Mouse (Mus musculus) small intestine, adult 2 months (tissue): ENCODE results near the gene Fam120a. TPM values are rescaled to one million over a fixed set of nuclear protein-coding genes. Genes with fewer than 3 reads are reported as not detected.
A peak's percentile ranks its signal among the peaks of the same experiment; 100 is the strongest.

ENCODE experiments used
- H3K27ac ChIP-seq: fragments of 200-500 bp; 2 replicates; pipeline ENCODE4 v1.5.1; 2012; ENCODE audit warnings: low read depth, low read length, control low read depth, inconsistent platforms; ENCODE audit not compliant: insufficient read depth
- H3K27me3 ChIP-seq: fragments of 200-500 bp; 2 replicates; pipeline ENCODE4 v1.6.1; 2012; ENCODE audit warnings: mild to moderate bottlenecking, moderate library complexity, low read length, inconsistent platforms; ENCODE audit not compliant: control insufficient read depth, insufficient read depth
- H3K36me3 ChIP-seq: fragments of 200-500 bp; 2 replicates; pipeline ENCODE4 v1.6.1; 2012; ENCODE audit warnings: mild to moderate bottlenecking, low read length, control low read depth, inconsistent platforms; ENCODE audit not compliant: control insufficient read depth, insufficient read depth
- H3K4me1 ChIP-seq: fragments of 200-500 bp; 2 replicates; pipeline ENCODE4 v1.6.1; 2012; ENCODE audit warnings: low read length, inconsistent platforms, mixed read lengths; ENCODE audit not compliant: control insufficient read depth, insufficient read depth, insufficient read length
- H3K4me3 ChIP-seq: fragments of 200-500 bp; 2 replicates; pipeline ENCODE4 v1.5.1; 2012; ENCODE audit warnings: low read depth, mild to moderate bottlenecking, control low read depth, inconsistent platforms, low read length, moderate library complexity
- CTCF ChIP-seq: fragments of 200-500 bp; IDR thresholded peaks from 2 replicates; pipeline ENCODE4 v1.5.1; 2012; ENCODE audit warnings: low read depth, mild to moderate bottlenecking, control low read depth, inconsistent platforms, low read length, moderate library complexity, mixed read lengths; ENCODE audit not compliant: insufficient replicate concordance, insufficient read length; ENCODE audit errors: extremely low read depth
- POLR2A ChIP-seq: fragments of 200-500 bp; IDR thresholded peaks from 2 replicates; pipeline ENCODE4 v1.6.1; 2012; ENCODE audit warnings: low read depth, mild to moderate bottlenecking, control low read depth, inconsistent platforms, low read length, moderate library complexity
- WGBS: fragments of 180-500 bp; shearing (Covaris S2); methylation state at CpG from one replicate; pipeline ENCODE4 v1.1.7; 2018; 5-methylcytosine and 5-hydroxymethylcytosine counted together
- polyA plus RNA-seq: library from polyadenylated mRNA; depleted of rRNA; stranded (reverse); fragments of >200 nt; gene quantifications from 2 replicates; pipeline ENCODE4 v1.2.3, GENCODE M21; 2012; rRNA removed

Fam120a gene
- polyA plus RNA-seq, 1 experiment, result 80.1 TPM

DNA sequence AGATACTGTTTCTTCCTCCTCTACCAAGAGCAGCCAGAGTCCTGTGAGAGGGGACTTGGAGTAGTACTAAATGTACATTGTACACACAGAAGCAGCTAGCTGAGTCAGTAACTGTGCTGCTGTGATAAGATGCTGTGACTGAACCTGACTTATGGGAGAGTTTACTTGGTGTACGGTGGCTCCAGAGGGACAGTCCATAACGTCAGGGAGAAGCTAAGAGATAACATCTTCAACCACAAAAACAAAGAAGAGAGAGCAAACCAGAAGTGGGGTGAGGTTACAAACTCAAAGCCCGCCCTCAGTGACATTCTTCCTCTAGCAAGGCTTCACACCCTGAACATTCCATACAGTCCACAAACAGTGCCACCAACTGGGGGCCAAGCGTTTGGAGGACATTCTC lies 122.5 kb downstream of the Fam120a start:
- 51% methylated on average over 4 of the region's 4 CpGs for WGBS
- no peak overlapping the region for H3K27ac ChIP-seq
- no peaks in the 10 kb centered on the region for H3K27me3 ChIP-seq
- peaks cover 14% of the 10 kb centered on the region; the same call in 1 of the 2 replicates for H3K4me1 ChIP-seq
- no peaks in the 10 kb centered on the region for H3K36me3 ChIP-seq
- no peak overlapping the region for H3K4me3 ChIP-seq
- no peak for TF ChIP-seq POLR2A

- no peaks in the 10 kb centered on the region for H3K27me3 ChIP-seq
- no peak overlapping the region for H3K4me3 ChIP-seq
- no peaks in the 10 kb centered on the region for H3K36me3 ChIP-seq
- 68% methylated on average over 1 of the region's 1 CpGs for whole genome bisulfite sequencing
- H3K4me1 ChIP-seq, result peaks cover 14% of the 10 kb centered on the region; the same call in 1 of the 2 replicates
- H3K27ac ChIP-seq, result no peak overlapping the region
- no peak for TF ChIP-seq CTCF
- no peak for TF ChIP-seq POLR2A
Measured at GRCm38 (mm10) chr13:48843530-48843929, 124.3 kb downstream of the Fam120a start.

DNA sequence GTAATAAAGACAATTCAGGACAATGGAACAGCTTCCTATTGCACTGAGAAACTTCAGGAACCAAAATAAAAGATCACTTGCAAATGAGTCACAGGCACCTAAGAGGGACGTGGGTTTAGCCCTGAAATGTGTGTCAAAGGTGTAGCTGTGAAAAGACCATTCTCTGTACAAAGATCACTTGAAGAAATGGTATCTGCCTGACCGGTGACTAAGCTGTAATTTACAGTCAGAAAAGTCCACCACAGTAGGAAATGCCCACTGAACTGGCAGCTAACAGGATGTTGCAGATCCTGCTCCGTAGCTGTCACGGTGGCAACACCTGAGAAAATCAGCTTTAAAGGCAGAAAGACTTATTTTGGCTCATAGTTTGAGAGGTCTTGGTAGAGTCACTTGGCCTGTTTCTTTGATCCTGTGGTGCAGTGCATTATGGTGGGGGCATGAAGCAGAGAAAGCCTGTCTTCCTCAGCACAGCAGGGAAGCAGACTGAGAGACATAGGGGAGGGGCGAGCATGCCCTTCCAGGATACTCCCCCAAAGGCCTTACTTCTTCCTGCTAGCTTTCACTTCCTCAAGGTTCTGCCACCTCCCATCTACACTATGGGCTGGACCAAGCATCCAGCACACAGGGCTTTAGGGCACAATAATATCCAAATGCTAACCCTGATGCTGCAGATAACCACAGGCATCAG lies 125.8 kb downstream of the Fam120a start:
- 39% methylated on average over 5 of the region's 5 CpGs for WGBS
- Histone ChIP-seq H3K27ac (peak overlapping the region; percentile 42; the same call in 1 of the 2 replicates), H3K27me3 (no peaks in the 10 kb centered on the region), H3K36me3 (no peaks in the 10 kb centered on the region), H3K4me1 (peaks cover 12% of the 10 kb centered on the region; the same call in 1 of the 2 replicates), H3K4me3 (no peak overlapping the region)
- TF ChIP-seq CTCF, result no peak
- TF ChIP-seq POLR2A, result no peak

- H3K4me3 ChIP-seq, result no peak overlapping the region
- H3K4me1 ChIP-seq, result peaks cover 11% of the 10 kb centered on the region; the same call in 1 of the 2 replicates
- TF ChIP-seq POLR2A (no peak), CTCF (no peak)
- no peak overlapping the region for H3K27ac ChIP-seq
- no peaks in the 10 kb centered on the region for H3K36me3 ChIP-seq
- WGBS, result 73% methylated on average over 2 of the region's 2 CpGs
- H3K27me3 ChIP-seq, result no peaks in the 10 kb centered on the region
Measured at GRCm38 (mm10) chr13:48838284-48838683, 129.5 kb downstream of the Fam120a start.

- H3K4me1 ChIP-seq, result peaks cover 9% of the 10 kb centered on the region; the same call in 1 of the 2 replicates
- no peaks in the 10 kb centered on the region for H3K36me3 ChIP-seq
- 75% methylated on average over 6 of the region's 6 CpGs for WGBS
- no peak for TF ChIP-seq POLR2A
- TF ChIP-seq CTCF, result no peak
- no peaks in the 10 kb centered on the region for H3K27me3 ChIP-seq
- H3K27ac ChIP-seq, result no peak overlapping the region
- H3K4me3 ChIP-seq, result no peak overlapping the region
Measured at GRCm38 (mm10) chr13:48837537-48837936, 130.3 kb downstream of the Fam120a start.

- no peaks in the 10 kb centered on the region for H3K27me3 ChIP-seq
- H3K36me3 ChIP-seq, result peaks cover 31% of the 10 kb centered on the region
- TF ChIP-seq CTCF (no peak), POLR2A (no peak)
- H3K4me3 ChIP-seq, result no peak overlapping the region
- 80% methylated on average over 14 of the region's 14 CpGs for WGBS
- H3K27ac ChIP-seq, result no peak overlapping the region
- no peaks in the 10 kb centered on the region for H3K4me1 ChIP-seq
Measured at GRCm38 (mm10) chr13:48830528-48831250, 137.1 kb downstream of the Fam120a start.

DNA sequence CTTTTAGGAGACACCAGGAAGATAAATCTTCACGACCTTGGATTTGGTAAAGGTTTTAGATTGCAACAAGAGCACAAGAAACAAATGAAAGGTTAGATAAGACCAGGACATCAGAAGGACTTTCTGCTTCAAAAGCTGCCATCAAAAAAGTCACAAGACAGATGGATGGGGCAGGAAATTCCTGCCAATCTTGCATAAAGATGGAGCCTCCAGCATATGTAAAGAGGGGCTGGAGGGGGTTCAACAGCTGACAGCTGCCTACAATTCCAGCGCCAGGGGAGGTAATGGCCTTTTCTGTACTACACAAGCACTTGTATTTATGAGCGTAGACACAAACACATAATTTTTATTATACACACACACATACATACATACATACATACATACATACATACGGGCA lies 138.0 kb downstream of the Fam120a start:
- Histone ChIP-seq H3K27ac (no peak overlapping the region), H3K4me3 (no peak overlapping the region), H3K36me3 (peaks cover 34% of the 10 kb centered on the region), H3K27me3 (no peaks in the 10 kb centered on the region), H3K4me1 (no peaks in the 10 kb centered on the region)
- no peak for TF ChIP-seq CTCF
- TF ChIP-seq POLR2A, result no peak
- 86% methylated on average over 4 of the region's 4 CpGs for WGBS

Other genes starting within 250 kb of the Fam120a start
- 6.5 and 11.0 TPM in 2 replicates for gene Phf2, start 96.9 kb downstream of the Fam120a start, polyA plus RNA-seq
- 18.4 and 19.5 TPM in 2 replicates for gene Wnk2, start 180.0 kb upstream of the Fam120a start, polyA plus RNA-seq
- gene Ninj1, start 219.5 kb upstream of the Fam120a start, polyA plus RNA-seq, result 53.6 and 84.7 TPM in 2 replicates
- gene Card19, start 248.0 kb upstream of the Fam120a start, polyA plus RNA-seq, result 107 and 237 TPM in 2 replicates